ENCODE assay signal across 20 mouse cellular contexts in the genomic region with DNA sequence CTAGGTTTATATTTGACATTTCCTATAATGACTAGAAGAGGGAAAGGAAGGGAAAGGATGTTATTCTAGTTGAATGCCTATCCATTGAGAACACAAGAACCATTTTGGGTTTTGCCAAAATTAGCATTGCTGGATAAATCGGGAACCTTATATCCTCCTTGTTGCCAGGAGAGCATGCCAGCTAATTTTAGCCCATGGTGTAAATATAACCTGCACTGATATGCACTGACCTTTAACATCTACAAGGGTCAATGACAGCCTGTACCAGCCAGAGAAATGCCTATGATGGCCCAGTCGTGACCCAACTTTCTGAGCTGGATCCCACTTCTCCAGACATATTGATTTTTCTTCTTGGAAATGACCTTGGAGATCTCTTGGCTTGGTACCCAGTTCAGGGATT.
A peak's percentile ranks its signal among the peaks of the same experiment; 100 is the strongest.
DNase-seq lines count a peak whose midpoint lies in the region; ATAC-seq and TF ChIP-seq lines count a peak whose summit lies in the region.
"Had no signal": no experiment of that assay in that cellular context is flagged by ENCODE, and none has a peak within 500 bp of the region (broad histone marks: within the 10 kb centered on the region; RNA-seq: fewer than 3 reads in every experiment).

No protein-coding gene starts in this region.

- H3K4me1 ChIP-seq in heart, embryonic 10.5 days: peaks cover 30% of the 10 kb centered on the region
- peaks cover 24% of the 10 kb centered on the region for H3K4me1 ChIP-seq in heart, postnatal 0 days (ENCODE audit: control insufficient read depth, insufficient read depth)
- H3K4me1 ChIP-seq in stomach, postnatal 0 days (replicated peaks; ENCODE audit: control insufficient read depth, insufficient read depth): no peaks in the 10 kb centered on the region
- H3K4me1 ChIP-seq: hindbrain, embryonic 12.5 days; liver, embryonic 13.5 days; midbrain, embryonic 10.5 days had no signal

- no peaks in the 10 kb centered on the region for H3K9me3 ChIP-seq in heart, embryonic 10.5 days
- peaks cover 4% of the 10 kb centered on the region; the same call in 1 of the 2 replicates for H3K9me3 ChIP-seq in heart, postnatal 0 days (replicated peaks; ENCODE audit: control insufficient read depth, low read length)
- no peaks in the 10 kb centered on the region for H3K9me3 ChIP-seq in stomach, postnatal 0 days (ENCODE audit: control insufficient read depth, low read length)
- H3K9me3 ChIP-seq: hindbrain, embryonic 12.5 days; liver, embryonic 13.5 days; midbrain, embryonic 10.5 days had no signal

- peak overlapping the region; percentile 67; the same call in 1 of the 2 replicates for H3K27ac ChIP-seq in heart, embryonic 10.5 days
- peak overlapping the region; percentile 86 for H3K27ac ChIP-seq in heart, postnatal 0 days (ENCODE audit: low read depth)
- no peak overlapping the region for H3K27ac ChIP-seq in stomach, postnatal 0 days (replicated peaks)
- H3K27ac ChIP-seq: hindbrain, embryonic 12.5 days; liver, embryonic 13.5 days; midbrain, embryonic 10.5 days had no signal

- no peak overlapping the region for H3K4me2 ChIP-seq in heart, postnatal 0 days (ENCODE audit: low read depth, low read length)
- no peak overlapping the region for H3K4me2 ChIP-seq in stomach, postnatal 0 days (replicated peaks; ENCODE audit: low read depth)
- H3K4me2 ChIP-seq: hindbrain, embryonic 12.5 days; liver, embryonic 13.5 days; lung, embryonic 14.5 days had no signal

- H3K9ac ChIP-seq in heart, postnatal 0 days (replicated peaks; ENCODE audit: low read depth, low read length): no peak overlapping the region
- no peak overlapping the region for H3K9ac ChIP-seq in stomach, postnatal 0 days (ENCODE audit: low read length)
- H3K9ac ChIP-seq: hindbrain, embryonic 12.5 days; liver, embryonic 13.5 days; lung, embryonic 14.5 days had no signal

- H3K4me3 ChIP-seq in heart, embryonic 10.5 days: no peak overlapping the region
- H3K4me3 ChIP-seq in heart, postnatal 0 days (ENCODE audit: low read depth, low read length): no peak overlapping the region
- H3K4me3 ChIP-seq in stomach, postnatal 0 days (ENCODE audit: low read depth, low read length): no peak overlapping the region
- H3K4me3 ChIP-seq: hindbrain, embryonic 12.5 days; liver, embryonic 13.5 days; midbrain, embryonic 10.5 days had no signal

- peak; percentile 84 for ATAC-seq in heart, postnatal 0 days (ENCODE audit: insufficient read depth, low read depth)
- ATAC-seq in stomach, postnatal 0 days (ENCODE audit: low FRiP score, low TSS enrichment): no peak
- ATAC-seq: forebrain, embryonic 16.5 days had no signal

- TF ChIP-seq CTCF in heart, postnatal 0 days (IDR thresholded peaks at IDR 0.05; ENCODE audit: low read depth): no peak
- no peak for TF ChIP-seq CTCF in stomach, postnatal 0 days (IDR thresholded peaks at IDR 0.05; ENCODE audit: low read depth)

- peak; percentile 8 for DNase-seq in brain, adult 2 months (ENCODE audit: low read depth, low spot score)
- peak; percentile 17 for DNase-seq in gastrocnemius, postnatal 14 days
- DNase-seq in heart, embryonic 10.5 days (ENCODE audit: low spot score): no peak
- peak; percentile 81 for DNase-seq in heart, postnatal 0 days (ENCODE audit: low spot score)
- no peak for DNase-seq in layer of hippocampus, postnatal 10 days (ENCODE audit: low spot score in 2 of 2)
- DNase-seq in stomach, postnatal 0 days (ENCODE audit: low spot score): no peak
- DNase-seq in lung, postnatal 14 days: no peak
- DNase-seq in thymus, postnatal 0 days (ENCODE audit: low spot score): no peak
- DNase-seq: adrenal gland, adult 2 months; cerebellum, postnatal 25 days; embryo, embryonic 11 days; kidney, adult 8-10 months; kidney, postnatal 25 days; liver, embryonic 13.5 days; lung, embryonic 14.5 days; lung, postnatal 4 days; thymus, postnatal 36 days had no signal

- intact Hi-C loops in gastrocnemius, postnatal 14 days (cut with DNase I; ENCODE audit: low total_unique reads): no loop called here

- no peaks in the 10 kb centered on the region for H3K27me3 ChIP-seq in heart, embryonic 10.5 days (ENCODE audit: insufficient read depth, poor library complexity, severe bottlenecking)
- H3K27me3 ChIP-seq in heart, postnatal 0 days (ENCODE audit: control insufficient read depth, insufficient read depth, low read length): no peaks in the 10 kb centered on the region
- H3K27me3 ChIP-seq in stomach, postnatal 0 days (ENCODE audit: control insufficient read depth, insufficient read depth, low read length): no peaks in the 10 kb centered on the region
- H3K27me3 ChIP-seq: hindbrain, embryonic 12.5 days; liver, embryonic 13.5 days had no signal

- TF ChIP-seq EP300 in heart, postnatal 0 days (IDR thresholded peaks at IDR 0.05; ENCODE audit: low read depth): peak; percentile 77
- TF ChIP-seq EP300 in stomach, postnatal 0 days (optimal IDR thresholded peaks at IDR 0.05): no peak

- H3K36me3 ChIP-seq in heart, embryonic 10.5 days: no peaks in the 10 kb centered on the region
- no peaks in the 10 kb centered on the region for H3K36me3 ChIP-seq in heart, postnatal 0 days (replicated peaks; ENCODE audit: control insufficient read depth, insufficient read depth, low read length)
- H3K36me3 ChIP-seq in stomach, postnatal 0 days (ENCODE audit: control insufficient read depth, insufficient read depth, low read length): no peaks in the 10 kb centered on the region
- H3K36me3 ChIP-seq: hindbrain, embryonic 12.5 days; liver, embryonic 13.5 days; midbrain, embryonic 10.5 days had no signal

- 38% methylated on average over 2 of the region's 2 CpGs for WGBS in heart, embryonic 10.5 days
- WGBS in heart, postnatal 0 days: 18% methylated on average over 2 of the region's 2 CpGs
- 78% methylated on average over 2 of the region's 2 CpGs for WGBS in stomach, postnatal 0 days

Comparison
In these comparisons a context has a peak if more than half of its experiments do, and no peak if none do; other contexts are left out.
1. DNase-seq: peak in brain, adult 2 months (single experiment), gastrocnemius, postnatal 14 days (single experiment) and heart, postnatal 0 days (single experiment); none in heart, embryonic 10.5 days (single experiment), layer of hippocampus, postnatal 10 days (0 of 2), stomach, postnatal 0 days (single experiment), lung, postnatal 14 days (single experiment) and thymus, postnatal 0 days (single experiment).